ENCODE assay signal across 8 mouse cellular contexts in genomic region chr12:79190931-79191673, GRCm38 (mm10). TPM values are rescaled to one million over a fixed set of nuclear protein-coding genes. Genes with fewer than 3 reads are reported as not detected.
DNase-seq lines count a peak whose midpoint lies in the region; ATAC-seq lines count a peak whose summit lies in the region.

No protein-coding gene starts in this region.

- peak overlapping the region; percentile 62 for H3K4me2 ChIP-seq in hindbrain, embryonic 11.5 days (replicated peaks; ENCODE audit: low read depth, low read length)

- peak; percentile 87 for DNase-seq in MN1 (ENCODE audit: low spot score)
- peak; percentile 83 for DNase-seq in c-Kit-positive CD71-positive TER-119-negative erythroid progenitor cells, embryonic 14.5 days (ENCODE audit: low read depth)
- DNase-seq in forebrain, embryonic 10.5 days (ENCODE audit: extremely low spot score, low spot score): peak; percentile 68
- peak; percentile 77 for DNase-seq in hindbrain, embryonic 11.5 days (ENCODE audit: low spot score)
- DNase-seq in layer of hippocampus, postnatal 14 days (ENCODE audit: low spot score in 2 of 2): peak; percentile 45 to 67
- DNase-seq in lung, postnatal 14 days: peak; percentile 51
- peak; percentile 86 for DNase-seq in retina, postnatal 1 day
- DNase-seq in thymus, postnatal 4 days: peak; percentile 70

- H3K36me3 ChIP-seq in forebrain, embryonic 10.5 days (replicated peaks): peaks cover 24% of the 10 kb centered on the region
- 0 out of 2 replicates have a peak, but pooled peaks cover 1% of the 10 kb centered on the region for H3K36me3 ChIP-seq in hindbrain, embryonic 11.5 days (ENCODE audit: control insufficient read depth, insufficient read depth, low read length)

- under 1% methylated on average over 18 of the region's 18 CpGs for WGBS in forebrain, embryonic 10.5 days
- WGBS in hindbrain, embryonic 11.5 days: under 1% methylated on average over 18 of the region's 18 CpGs

- peak overlapping the region; percentile 70 for H3K4me3 ChIP-seq in forebrain, embryonic 10.5 days
- H3K4me3 ChIP-seq in hindbrain, embryonic 11.5 days (ENCODE audit: low read depth, low read length): peak overlapping the region; percentile 62

- H3K27ac ChIP-seq in forebrain, embryonic 10.5 days: peak overlapping the region; percentile 84
- no peak overlapping the region for H3K27ac ChIP-seq in hindbrain, embryonic 11.5 days (ENCODE audit: low read depth, low read length)

- peaks cover 15% of the 10 kb centered on the region for H3K4me1 ChIP-seq in forebrain, embryonic 10.5 days
- H3K4me1 ChIP-seq in hindbrain, embryonic 11.5 days (replicated peaks; ENCODE audit: control insufficient read depth, insufficient read depth, low read length): 0 out of 2 replicates have a peak, but pooled peaks cover 4% of the 10 kb centered on the region

- H3K9ac ChIP-seq in hindbrain, embryonic 11.5 days (ENCODE audit: low read depth, low read length): peak overlapping the region; percentile 34

- no peaks in the 10 kb centered on the region for H3K9me3 ChIP-seq in forebrain, embryonic 10.5 days
- no peaks in the 10 kb centered on the region for H3K9me3 ChIP-seq in hindbrain, embryonic 11.5 days (ENCODE audit: control insufficient read depth, low read length)

- peak; percentile 92 for ATAC-seq in hindbrain, embryonic 11.5 days (ENCODE audit: low FRiP score)

- H3K27me3 ChIP-seq in forebrain, embryonic 10.5 days (ENCODE audit: poor library complexity, severe bottlenecking): no peaks in the 10 kb centered on the region
- H3K27me3 ChIP-seq in hindbrain, embryonic 11.5 days (ENCODE audit: control insufficient read depth, insufficient read depth, low read length): no peaks in the 10 kb centered on the region

RNA-seq across cellular contexts. Expression of gene Rdh11, which starts 1.0 kb away (rescaled TPM):
- polyA plus RNA-seq in forebrain, embryonic 10.5 days (2016; fragmentation: Nextera tagmentation; extraction: Ambion mirVana): 19.7 and 20.7 TPM in 2 replicates
- 29.6 and 30.0 TPM in 2 replicates for polyA plus RNA-seq in hindbrain, embryonic 11.5 days (2014; fragmentation: Nextera tagmentation; extraction: Ambion mirVana)
- total RNA-seq in layer of hippocampus, postnatal 14 days (2021): 10 to 100 TPM; 23.6 to 23.9 TPM

RNA-seq across cellular contexts. Expression of gene Rdh12, which starts 17.6 kb away (rescaled TPM):
- polyA plus RNA-seq in forebrain, embryonic 10.5 days (2016; fragmentation: Nextera tagmentation; extraction: Ambion mirVana): 1.0 and 2.6 TPM in 2 replicates
- 0.88 and 1.5 TPM in 2 replicates for polyA plus RNA-seq in hindbrain, embryonic 11.5 days (2014; fragmentation: Nextera tagmentation; extraction: Ambion mirVana)
- total RNA-seq in layer of hippocampus, postnatal 14 days (2021): 1 to 10 TPM; 1.2 to 2.4 TPM

RNA-seq across cellular contexts. Expression of gene Vti1b, which starts 18.6 kb away (rescaled TPM):
- polyA plus RNA-seq in forebrain, embryonic 10.5 days (2016; fragmentation: Nextera tagmentation; extraction: Ambion mirVana): 90.7 and 91.4 TPM in 2 replicates
- polyA plus RNA-seq in hindbrain, embryonic 11.5 days (2014; fragmentation: Nextera tagmentation; extraction: Ambion mirVana): 119 and 121 TPM in 2 replicates
- 100 to 1,000 TPM; 121 to 134 TPM for total RNA-seq in layer of hippocampus, postnatal 14 days (2021)
